Mouse (Mus musculus) stomach, embryonic 14.5 days (tissue): ENCODE measurements at regions not wholly inside any gene's neighbourhood (a gene's known extent, or its start where the extent isn't known, plus 50 kb on each side); places are given as distances from the start of the nearest gene placed in this dataset.
"Not testable (repeated sequence)": the region's sequence is repeated elsewhere in the genome, so short reads cannot be mapped to it uniquely, and the experiment has no call there.

Experiments
- ATAC-seq: fragments of 200-750 bp; cut with Nextera tagmentation; 2 replicates; pipeline ENCODE4 v1.8.0; 2017; ENCODE audit warnings: low read depth, moderate TSS enrichment; ENCODE audit not compliant: insufficient number of reproducible peaks, insufficient read depth, low FRiP score
- H3K27ac ChIP-seq: fragments of 300-500 bp; sonication (generic); 2 replicates; pipeline ENCODE4 v1.5.1; 2014; ENCODE audit warnings: mild to moderate bottlenecking, low read length, moderate library complexity, mixed read lengths
- H3K27me3 ChIP-seq: fragments of 300-500 bp; sonication (generic); 2 replicates; pipeline ENCODE4 v1.6.1; 2014; ENCODE audit warnings: low read length, control low read depth, mixed read lengths; ENCODE audit not compliant: control insufficient read depth, insufficient read depth
- H3K36me3 ChIP-seq: fragments of 300-500 bp; sonication (generic); 2 replicates; pipeline ENCODE4 v1.6.1; 2014; ENCODE audit warnings: mild to moderate bottlenecking, control low read depth, low read length, moderate library complexity, mixed read lengths; ENCODE audit not compliant: control insufficient read depth, insufficient read depth
- H3K4me1 ChIP-seq: fragments of 300-500 bp; sonication (generic); 2 replicates; pipeline ENCODE4 v1.6.1; 2014; ENCODE audit warnings: low read length, control low read depth, mixed read lengths; ENCODE audit not compliant: control insufficient read depth, insufficient read depth
- H3K4me2 ChIP-seq: fragments of 300-500 bp; sonication (generic); replicated peaks from 2 replicates; pipeline ENCODE4 v1.6.1; 2014; ENCODE audit warnings: low read depth, low read length, control low read depth
- H3K4me3 ChIP-seq: fragments of 300-500 bp; sonication (generic); 2 replicates; pipeline ENCODE4 v1.5.1; 2014; ENCODE audit warnings: low read depth, low read length, control low read depth
- H3K9ac ChIP-seq: fragments of 300-500 bp; sonication (generic); replicated peaks from 2 replicates; pipeline ENCODE4 v1.6.1; 2014; ENCODE audit warnings: low read depth, mild to moderate bottlenecking, control low read depth, low read length, moderate library complexity, mixed read lengths
- H3K9me3 ChIP-seq: fragments of 300-500 bp; sonication (generic); 2 replicates; pipeline ENCODE4 v1.6.1; 2016; ENCODE audit warnings: low read depth, low read length, control low read depth; ENCODE audit not compliant: control insufficient read depth
- WGBS: fragments of 180-500 bp; shearing (Covaris S2); extraction: QIAGEN DNeasy Blood & Tissue Kit; methylation state at CpG from one replicate; pipeline ENCODE4 v1.1.7; 2014; 5-methylcytosine and 5-hydroxymethylcytosine counted together

DNA sequence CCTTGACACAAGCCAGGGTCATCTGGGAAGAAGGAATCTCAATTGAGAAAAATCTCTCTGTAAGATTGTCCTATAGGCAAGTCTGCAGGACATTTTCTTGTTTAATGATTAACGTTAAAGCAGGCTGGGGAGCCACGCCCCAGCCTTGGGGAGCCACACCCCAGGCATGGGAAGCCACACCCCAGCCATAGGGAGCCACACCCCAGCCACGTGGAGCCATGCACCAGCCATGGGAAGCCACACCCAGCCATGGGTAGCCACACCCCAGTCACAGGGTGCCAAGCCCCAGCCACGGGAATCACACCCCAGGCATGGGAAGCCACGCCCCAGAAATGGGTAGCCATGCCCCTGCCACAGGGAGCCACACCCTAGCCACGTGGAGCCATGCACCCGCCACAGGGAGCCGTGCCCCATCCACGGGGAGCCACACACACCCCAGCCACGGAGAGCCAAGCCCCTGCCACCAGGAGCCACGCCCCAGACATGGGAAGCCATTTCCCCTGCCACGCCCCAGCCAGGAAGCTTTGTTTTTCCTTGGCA lies 94.8 kb upstream of the A430005L14Rik start:
- 69% methylated on average over 12 of the region's 12 CpGs for WGBS
- Histone ChIP-seq H3K4me3 (no peak overlapping the region), H3K4me2 (no peak overlapping the region), H3K4me1 (no peaks in the 10 kb centered on the region), H3K9me3 (no peaks in the 10 kb centered on the region), H3K27me3 (no peaks in the 10 kb centered on the region), H3K9ac (no peak overlapping the region), H3K36me3 (no peaks in the 10 kb centered on the region), H3K27ac (no peak overlapping the region)
- no peak for ATAC-seq

DNA sequence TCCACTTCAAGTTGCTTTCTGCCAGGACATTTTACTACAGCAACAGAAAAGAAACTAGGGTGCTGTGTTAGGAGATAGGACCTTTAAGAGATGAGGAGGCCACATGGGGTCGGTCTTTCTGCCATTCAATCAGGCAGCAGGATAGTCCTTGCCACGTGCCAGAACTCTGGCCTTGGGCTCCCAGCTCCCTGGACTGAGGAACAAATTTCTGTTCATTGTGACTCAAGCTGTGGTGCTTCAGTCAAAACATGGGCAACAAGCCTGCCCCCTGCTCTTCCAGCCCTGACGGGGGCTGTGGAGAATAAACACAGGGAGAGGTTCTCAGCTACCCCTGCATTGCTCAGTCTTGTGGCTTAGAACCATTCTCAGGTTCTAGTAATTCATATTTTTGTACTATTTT lies 84.7 kb upstream of the A430005L14Rik start:
- Histone ChIP-seq H3K4me1 (no peaks in the 10 kb centered on the region), H3K4me3 (no peak overlapping the region), H3K27ac (no peak overlapping the region), H3K36me3 (no peaks in the 10 kb centered on the region), H3K27me3 (no peaks in the 10 kb centered on the region), H3K9ac (no peak overlapping the region), H3K9me3 (no peaks in the 10 kb centered on the region), H3K4me2 (no peak overlapping the region)
- 65% methylated on average over 3 of the region's 3 CpGs for WGBS
- ATAC-seq, result no peak

DNA sequence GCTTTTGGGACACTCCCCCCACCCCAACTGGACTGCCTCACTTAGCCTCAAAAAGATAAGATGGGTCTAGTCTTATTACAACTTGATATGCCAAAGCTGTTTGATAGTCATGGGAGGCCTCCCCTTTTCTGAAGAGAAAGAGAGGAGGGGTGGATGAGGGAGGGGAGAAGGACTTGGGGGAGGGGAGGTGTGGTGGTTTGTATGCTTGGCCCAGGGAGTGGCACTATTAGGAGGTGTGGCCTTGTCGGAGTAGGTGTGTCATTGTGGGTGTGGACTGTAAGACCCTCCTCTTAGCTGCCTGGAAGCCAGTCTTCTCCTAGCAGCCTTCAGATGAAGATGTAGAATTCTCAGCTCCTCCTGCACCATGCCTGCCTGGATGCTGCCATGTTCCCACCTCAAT lies 82.0 kb upstream of the A430005L14Rik start:
- 90% methylated on average over 1 of the region's 1 CpGs for WGBS
- H3K4me3 ChIP-seq, H3K9ac ChIP-seq, H3K27ac ChIP-seq, H3K36me3 ChIP-seq, H3K4me2 ChIP-seq, H3K9me3 ChIP-seq, H3K27me3 ChIP-seq, H3K4me1 ChIP-seq, ATAC-seq: not testable (repeated sequence)

DNA sequence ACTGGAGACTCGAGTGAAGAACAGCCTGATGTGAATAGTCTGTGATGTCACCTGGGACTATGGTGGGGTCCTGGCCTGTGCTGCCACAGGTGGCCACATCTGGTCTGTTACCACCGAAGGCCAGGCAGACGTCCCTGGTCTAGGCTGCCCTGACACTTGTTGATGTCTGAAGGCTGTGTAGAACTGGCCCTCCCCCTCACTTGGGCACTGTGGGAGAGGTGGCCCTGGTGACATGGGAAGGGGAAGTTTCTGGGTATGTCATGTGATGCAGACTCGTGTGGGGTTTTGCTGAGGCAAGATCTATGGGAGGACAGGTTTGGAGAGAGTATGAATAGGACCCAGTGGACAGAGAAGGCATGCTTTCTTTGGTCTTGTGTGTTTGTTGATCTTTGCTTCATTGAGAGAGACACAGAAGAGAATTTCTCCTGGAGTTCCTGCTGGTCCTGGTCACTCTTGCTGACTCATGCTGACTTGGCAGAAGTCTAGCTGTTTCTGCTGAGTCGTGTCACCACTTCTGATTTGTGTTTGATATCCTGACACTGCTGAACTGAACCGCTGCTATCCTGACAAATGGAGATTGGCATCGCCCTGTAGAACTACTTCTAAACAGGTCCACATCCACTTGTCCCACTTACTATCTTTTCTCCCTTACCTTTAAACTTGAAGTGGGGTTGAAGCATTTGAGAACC lies 79.9 kb upstream of the A430005L14Rik start:
- H3K9me3 ChIP-seq, result no peaks in the 10 kb centered on the region
- ATAC-seq, result no peak
- no peak overlapping the region for H3K9ac ChIP-seq
- H3K36me3 ChIP-seq, result no peaks in the 10 kb centered on the region
- no peaks in the 10 kb centered on the region for H3K4me1 ChIP-seq
- H3K4me2 ChIP-seq, result no peak overlapping the region
- no peaks in the 10 kb centered on the region for H3K27me3 ChIP-seq
- WGBS, result 73% methylated on average over 7 of the region's 7 CpGs
- H3K4me3 ChIP-seq, result no peak overlapping the region
- H3K27ac ChIP-seq, result no peak overlapping the region

DNA sequence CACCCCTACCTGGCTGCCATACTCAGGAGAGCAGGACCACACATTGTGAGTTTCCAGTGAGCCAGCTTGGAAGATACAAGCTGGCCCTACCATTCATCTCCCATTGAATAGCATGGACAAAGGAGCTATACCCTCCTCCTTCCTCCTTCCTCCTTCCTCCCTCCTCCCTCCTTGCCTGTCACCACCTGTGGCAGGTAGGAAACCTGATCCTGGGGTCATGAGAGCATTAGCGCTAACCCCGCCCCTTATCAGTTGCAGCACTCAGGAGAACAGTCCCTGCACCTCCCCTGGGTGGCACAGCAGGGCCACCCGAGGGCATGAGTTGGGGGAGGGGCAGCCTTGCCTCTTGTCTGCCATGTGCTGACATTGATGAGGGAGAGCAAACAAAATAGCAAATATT lies 74.0 kb upstream of the A430005L14Rik start:
- no peaks in the 10 kb centered on the region for H3K36me3 ChIP-seq
- H3K4me1 ChIP-seq, result no peaks in the 10 kb centered on the region
- no peak overlapping the region for H3K4me2 ChIP-seq
- H3K27ac ChIP-seq, result no peak overlapping the region
- ATAC-seq, result no peak
- H3K4me3 ChIP-seq, result no peak overlapping the region
- H3K9ac ChIP-seq, result no peak overlapping the region
- WGBS, result 25% methylated on average over 3 of the region's 3 CpGs
- H3K27me3 ChIP-seq, result no peaks in the 10 kb centered on the region
- no peaks in the 10 kb centered on the region for H3K9me3 ChIP-seq

DNA sequence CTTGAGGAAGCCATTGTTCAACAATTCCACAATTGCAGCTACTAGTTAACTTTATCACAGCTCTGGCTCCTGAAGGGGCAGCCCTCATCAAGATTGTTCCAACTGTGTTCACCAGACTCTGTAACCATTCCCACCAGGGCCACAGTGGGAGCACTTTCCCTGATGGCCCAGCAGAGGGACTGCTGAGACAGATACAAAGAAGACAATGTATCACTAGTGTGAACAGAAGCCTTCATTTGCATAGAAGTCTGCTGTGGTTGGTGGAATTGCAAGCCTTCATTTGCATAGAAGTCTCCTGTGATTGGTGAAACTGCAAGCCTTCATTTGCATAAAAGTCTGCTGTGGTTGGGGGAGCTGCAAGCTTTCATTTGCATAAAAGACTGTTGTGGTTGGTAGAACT lies 73.0 kb upstream of the A430005L14Rik start:
- ATAC-seq, result no peak

DNA sequence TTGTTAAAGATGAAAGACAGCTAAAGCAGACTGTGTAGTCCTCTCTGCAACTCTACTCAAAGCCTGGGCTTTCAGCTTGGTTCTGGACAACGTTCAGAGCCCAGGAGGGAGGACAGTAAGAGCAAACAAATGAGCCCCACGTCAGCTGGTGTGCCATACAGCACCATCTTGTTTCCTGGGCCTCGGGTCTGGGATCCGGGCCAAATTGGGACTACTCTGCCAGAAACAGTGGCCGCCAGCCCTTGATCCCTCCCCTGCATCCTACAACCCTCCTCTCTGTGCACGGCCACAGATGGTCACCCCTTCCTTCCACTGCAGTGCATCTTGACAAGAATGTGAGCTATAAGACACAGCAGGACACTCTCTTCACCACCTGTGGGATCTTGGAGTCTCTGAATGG lies 71.2 kb upstream of the A430005L14Rik start:
- no peak for ATAC-seq
- Histone ChIP-seq H3K27me3 (no peaks in the 10 kb centered on the region), H3K4me2 (no peak overlapping the region), H3K9me3 (no peaks in the 10 kb centered on the region), H3K9ac (no peak overlapping the region), H3K36me3 (no peaks in the 10 kb centered on the region), H3K4me3 (no peak overlapping the region), H3K4me1 (no peaks in the 10 kb centered on the region), H3K27ac (no peak overlapping the region)
- 64% methylated on average over 6 of the region's 6 CpGs for WGBS

More for the DNA sequence above, 73.0 kb upstream of the A430005L14Rik start:
- Histone ChIP-seq H3K4me3 (no peak overlapping the region), H3K36me3 (no peaks in the 10 kb centered on the region), H3K27me3 (no peaks in the 10 kb centered on the region), H3K4me1 (no peaks in the 10 kb centered on the region), H3K9ac (no peak overlapping the region), H3K27ac (no peak overlapping the region), H3K9me3 (no peaks in the 10 kb centered on the region), H3K4me2 (no peak overlapping the region)

DNA sequence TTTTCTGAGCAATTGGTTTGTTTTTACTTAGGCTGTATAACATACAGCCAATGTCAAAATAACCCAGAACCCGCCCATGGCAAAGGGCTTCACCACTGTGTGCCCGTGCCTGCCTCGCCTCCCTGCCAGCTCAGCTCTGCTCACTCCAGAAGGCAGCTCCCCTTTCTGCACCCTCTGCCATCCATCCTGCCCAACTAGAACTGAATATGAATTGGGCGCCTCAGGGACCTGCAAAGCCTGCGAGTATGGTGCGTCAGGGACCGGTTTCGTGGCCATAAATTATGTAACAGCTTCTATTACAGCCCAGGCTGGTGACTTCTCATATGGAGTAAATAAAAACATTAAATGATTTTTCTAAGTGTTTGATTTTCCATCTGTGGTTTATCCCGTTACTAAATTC lies 66.9 kb upstream of the A430005L14Rik start:
- Histone ChIP-seq H3K36me3 (no peaks in the 10 kb centered on the region), H3K4me1 (no peaks in the 10 kb centered on the region), H3K27me3 (no peaks in the 10 kb centered on the region), H3K27ac (no peak overlapping the region), H3K9me3 (no peaks in the 10 kb centered on the region), H3K4me2 (no peak overlapping the region), H3K4me3 (no peak overlapping the region), H3K9ac (no peak overlapping the region)
- no peak for ATAC-seq
- 84% methylated on average over 9 of the region's 9 CpGs for WGBS

DNA sequence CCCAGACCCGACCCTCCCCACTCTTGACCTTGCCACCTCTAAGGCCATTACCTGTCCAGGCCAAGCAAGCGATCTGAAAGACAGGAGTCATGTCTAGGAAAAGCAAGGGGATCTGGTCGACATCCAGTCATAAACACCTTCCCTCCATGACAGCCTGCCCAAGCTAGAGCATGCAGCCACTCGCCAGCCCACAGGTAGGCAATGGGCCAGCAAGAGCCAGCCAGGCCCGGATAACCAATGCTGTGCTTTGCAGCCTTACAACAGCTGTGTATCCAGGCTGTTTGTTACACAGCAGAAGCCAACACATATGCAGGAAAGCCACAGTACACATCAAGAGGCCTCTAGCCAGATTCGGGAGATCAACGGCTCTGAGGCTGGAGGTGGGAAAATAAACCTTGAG lies 57.3 kb upstream of the A430005L14Rik start:
- no peak overlapping the region for H3K27ac ChIP-seq
- H3K9ac ChIP-seq, result no peak overlapping the region
- no peak for ATAC-seq
- no peaks in the 10 kb centered on the region for H3K4me1 ChIP-seq
- H3K9me3 ChIP-seq, result no peaks in the 10 kb centered on the region
- no peak overlapping the region for H3K4me3 ChIP-seq
- H3K36me3 ChIP-seq, result no peaks in the 10 kb centered on the region
- WGBS, result 79% methylated on average over 7 of the region's 7 CpGs
- H3K4me2 ChIP-seq, result no peak overlapping the region
- H3K27me3 ChIP-seq, result no peaks in the 10 kb centered on the region
